Mouse (Mus musculus): ENCODE data around the gene Zmynd8.

- no peak for TF ChIP-seq POLR2A (IDR thresholded peaks at IDR 0.05; ENCODE audit: low read depth, low read length)
- no peak for TF ChIP-seq CTCF (IDR thresholded peaks at IDR 0.05; ENCODE audit: borderline replicate concordance, insufficient read depth, low read length)
These were observed 110.8 kb downstream of the Zmynd8 start for GRCm38 (mm10) chr2:165788005-165788404.

Data from embryonic fibroblast, embryonic 13.5 days (primary cell).